ENCODE assay signal across 8 mouse cellular contexts in the genomic region with DNA sequence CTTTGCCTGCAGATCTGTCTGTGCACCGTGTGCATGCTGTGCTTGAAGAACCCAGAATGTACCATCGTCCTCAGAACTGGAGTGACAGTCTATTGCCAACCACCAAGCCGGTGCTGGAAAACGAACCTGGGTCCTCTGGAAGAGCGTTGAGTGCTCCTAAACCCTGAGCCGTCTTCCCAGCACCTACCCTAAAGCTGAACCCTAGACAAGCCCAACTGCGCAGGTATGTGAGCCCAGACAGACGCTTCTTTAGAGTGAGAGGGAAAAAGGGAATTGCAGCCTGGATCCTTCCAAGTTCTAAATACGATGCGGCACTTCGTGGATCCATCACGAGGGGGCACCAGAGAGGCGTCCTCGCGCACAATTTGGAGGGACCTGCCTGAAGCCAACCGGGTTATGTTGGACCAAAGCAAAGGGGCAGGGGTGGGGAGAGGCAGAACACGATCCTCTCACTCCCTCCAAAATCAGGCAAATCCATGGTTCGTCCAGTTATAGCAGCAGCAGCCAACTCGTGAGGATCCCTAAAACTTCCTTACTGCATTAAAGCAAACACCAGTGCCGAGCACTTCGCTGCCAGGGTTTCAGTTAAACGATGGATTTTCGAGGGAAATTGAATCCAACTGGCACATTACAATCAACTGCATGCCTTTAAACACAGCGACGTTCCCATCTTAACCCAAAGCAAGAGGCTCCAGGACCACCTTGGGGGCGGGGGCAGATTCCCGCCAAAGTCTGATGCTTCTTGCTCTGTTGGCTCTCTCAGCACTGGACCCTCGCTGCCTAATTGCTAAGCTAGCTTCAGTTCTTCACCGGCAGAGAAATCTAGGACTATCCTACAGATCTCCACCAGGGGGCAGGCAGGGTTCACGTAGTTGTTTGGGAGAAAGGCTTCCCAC.
A peak's percentile ranks its signal among the peaks of the same experiment; 100 is the strongest.
DNase-seq lines count a peak whose midpoint lies in the region; ATAC-seq and TF ChIP-seq lines count a peak whose summit lies in the region.

No protein-coding gene starts in this region.

- TF ChIP-seq CTCF in cortical plate, adult 2 months (IDR thresholded peaks at IDR 0.05; ENCODE audit: extremely low read depth, insufficient read depth, low read length), result peak; percentile 93

- peak overlapping the region; percentile 37 for H3K9ac ChIP-seq in intestine, embryonic 15.5 days

- peaks cover 2% of the 10 kb centered on the region; the same call in 1 of the 2 replicates for H3K4me1 ChIP-seq in cortical plate, adult 2 months (ENCODE audit: control insufficient read depth, insufficient read depth, low read length)
- H3K4me1 ChIP-seq in intestine, embryonic 15.5 days (replicated peaks), result no peaks in the 10 kb centered on the region
- peaks cover 8% of the 10 kb centered on the region; the same call in 1 of the 2 replicates for H3K4me1 ChIP-seq in midbrain, embryonic 10.5 days

- H3K27me3 ChIP-seq in intestine, embryonic 15.5 days (replicated peaks), result 0 out of 2 replicates have a peak, but pooled peaks cover 4% of the 10 kb centered on the region
- peaks cover 15% of the 10 kb centered on the region for H3K27me3 ChIP-seq in midbrain, embryonic 10.5 days (ENCODE audit: low read depth, poor library complexity, severe bottlenecking)

- WGBS in intestine, embryonic 15.5 days, result 10% methylated on average over 30 of the region's 30 CpGs
- 12% methylated on average over 30 of the region's 30 CpGs for WGBS in midbrain, embryonic 10.5 days

- ATAC-seq in intestine, embryonic 15.5 days, result peak; percentile 89
- no peak for ATAC-seq in erythroid progenitor cell, adult 5-6 weeks (replicated peaks; ENCODE audit: low FRiP score, poor library complexity, severe bottlenecking)

- peak overlapping the region; percentile 88 for H3K4me2 ChIP-seq in intestine, embryonic 15.5 days (replicated peaks)

- 0 out of 2 replicates have a peak, but pooled peaks cover 7% of the 10 kb centered on the region for H3K9me3 ChIP-seq in intestine, embryonic 15.5 days
- peaks cover 21% of the 10 kb centered on the region for H3K9me3 ChIP-seq in midbrain, embryonic 10.5 days (replicated peaks)

- no peaks in the 10 kb centered on the region for H3K36me3 ChIP-seq in intestine, embryonic 15.5 days
- H3K36me3 ChIP-seq in midbrain, embryonic 10.5 days, result no peaks in the 10 kb centered on the region

- H3K4me3 ChIP-seq in cortical plate, adult 2 months (ENCODE audit: insufficient read depth, low read length), result peak overlapping the region; percentile 3
- H3K4me3 ChIP-seq in intestine, embryonic 15.5 days (replicated peaks), result peak overlapping the region; percentile 38
- H3K4me3 ChIP-seq in midbrain, embryonic 10.5 days, result peak overlapping the region; percentile 50

- H3K27ac ChIP-seq in cortical plate, adult 2 months (ENCODE audit: insufficient read depth, low read length), result no peak overlapping the region
- no peak overlapping the region for H3K27ac ChIP-seq in intestine, embryonic 15.5 days
- peak overlapping the region; percentile 69; the same call in 1 of the 2 replicates for H3K27ac ChIP-seq in midbrain, embryonic 10.5 days (replicated peaks)

- peak; percentile 81 for DNase-seq in adipocyte (ENCODE audit: low spot score)
- DNase-seq in gastrocnemius, postnatal 36 days, result peak; percentile 80 to 82
- peak; percentile 90 to 97 for DNase-seq in left cerebral cortex, postnatal 25 days (ENCODE audit: low spot score in 2 of 2)
- DNase-seq in midbrain, embryonic 10.5 days (ENCODE audit: low spot score), result peak; percentile 89
- peak; percentile 96 for DNase-seq in right cerebral cortex, postnatal 4 days

- no peak for TF ChIP-seq POLR2A in cortical plate, adult 2 months (IDR thresholded peaks at IDR 0.05; ENCODE audit: extremely low read depth, insufficient read depth, low read length)

- intact Hi-C loops in gastrocnemius, postnatal 36 days (cut with DNase I), result loop anchor here (1.0 to 5.0 kb wide), 2 partner anchors 57 to 408 kb away; no protein-coding TSS in a partner anchor
- intact Hi-C loops in left cerebral cortex, postnatal 25 days (cut with DNase I), result loop anchor here (1.0 to 5.0 kb wide), 4 partner anchors 57 to 412 kb away; no protein-coding TSS in a partner anchor
